Mouse (Mus musculus): ENCODE results near the gene Ric1. TPM values are rescaled to one million over a fixed set of nuclear protein-coding genes. Genes with fewer than 3 reads are reported as not detected.

The Ric1 gene
- polyA plus RNA-seq, 1 experiment from 2014 or later = 18.6 TPM

DNA sequence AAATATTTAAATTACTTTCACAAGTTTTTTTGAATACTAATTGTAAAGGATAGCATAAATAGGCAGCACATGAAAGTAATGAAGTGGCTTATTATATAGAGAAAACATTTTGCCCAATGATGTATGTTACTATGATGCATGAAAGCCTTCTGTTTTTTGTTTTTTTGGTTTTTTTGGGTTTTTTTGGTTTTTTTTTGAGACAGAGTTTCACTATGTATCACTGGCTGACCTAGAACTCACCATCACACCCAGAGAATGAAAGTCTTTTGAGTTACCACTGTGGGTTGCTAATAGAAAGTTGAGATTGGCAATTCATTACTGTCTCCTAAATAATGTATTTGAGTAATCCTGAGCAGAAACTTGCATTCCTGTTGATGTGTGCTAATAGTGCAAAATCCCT lies 4.8 kb downstream of the Ric1 start:
- Histone ChIP-seq H3K9ac (replicated peaks; ENCODE audit: low read depth) (no peak overlapping the region), H3K27me3 (replicated peaks; ENCODE audit: insufficient read depth, low read length) (no peaks in the 10 kb centered on the region), H3K9me3 (ENCODE audit: low read length) (no peaks in the 10 kb centered on the region), H3K4me3 (ENCODE audit: low read depth, low read length) (no peak overlapping the region), H3K27ac (ENCODE audit: low read length) (no peak overlapping the region), H3K4me1 (ENCODE audit: insufficient read depth, low read depth, low read length) (peaks cover 5% of the 10 kb centered on the region; the same call in 1 of the 2 replicates), H3K4me2 (replicated peaks; ENCODE audit: low read depth, low read length) (no peak overlapping the region), H3K36me3 (ENCODE audit: insufficient read depth, low read length) (no peaks in the 10 kb centered on the region)
- no peak for ATAC-seq
- no peak for DNase-seq (ENCODE audit: low spot score)
- TF ChIP-seq EP300 (IDR thresholded peaks at IDR 0.05) (no peak), CTCF (IDR thresholded peaks at IDR 0.05) (no peak)

DNA sequence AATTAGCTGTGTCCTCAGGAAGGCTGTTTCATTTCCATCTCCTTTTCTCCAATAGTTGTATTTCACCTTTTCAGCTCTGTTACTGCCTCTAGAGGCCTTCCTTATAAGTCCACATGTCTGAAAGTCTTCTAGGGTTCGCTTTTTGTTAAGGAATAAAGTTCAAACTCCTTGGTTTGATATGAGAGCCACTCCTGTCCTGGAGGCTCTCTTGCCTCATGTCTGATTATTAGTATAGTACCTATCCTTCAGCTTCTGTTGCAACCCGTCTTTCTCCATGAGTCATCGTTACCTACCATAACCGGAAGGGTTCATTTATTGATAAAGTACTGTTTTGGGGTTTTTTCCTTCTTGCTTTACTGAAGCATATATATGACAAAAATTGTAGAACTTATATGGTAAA lies 5.2 kb downstream of the Ric1 start:
- 82% methylated on average over 4 of the region's 4 CpGs for WGBS

DNA sequence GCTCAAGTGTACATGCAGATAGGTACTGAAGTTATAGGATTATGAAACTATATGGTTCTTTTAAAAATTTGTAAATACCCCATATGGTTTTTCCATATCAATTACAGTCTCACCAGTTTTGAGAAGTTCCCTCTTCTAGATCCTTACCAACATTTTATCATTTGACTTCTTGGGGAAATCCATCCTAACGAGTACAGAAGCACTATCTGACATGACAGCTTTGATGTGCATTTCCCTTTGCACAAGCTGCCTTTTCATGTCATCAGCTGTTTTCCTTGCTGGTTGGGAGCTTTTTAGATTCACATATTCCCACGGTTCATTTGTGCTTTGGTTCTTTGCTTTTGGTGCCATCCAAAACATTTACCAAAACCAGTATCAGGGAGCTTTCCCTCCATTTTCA lies 6.5 kb downstream of the Ric1 start:
- Histone ChIP-seq H3K4me1 (ENCODE audit: insufficient read depth, low read depth, low read length) (peaks cover 5% of the 10 kb centered on the region; the same call in 1 of the 2 replicates), H3K9me3 (ENCODE audit: low read length) (no peaks in the 10 kb centered on the region), H3K27ac (ENCODE audit: low read length) (no peak overlapping the region), H3K9ac (replicated peaks; ENCODE audit: low read depth) (no peak overlapping the region), H3K27me3 (replicated peaks; ENCODE audit: insufficient read depth, low read length) (no peaks in the 10 kb centered on the region), H3K4me3 (ENCODE audit: low read depth, low read length) (no peak overlapping the region), H3K36me3 (ENCODE audit: insufficient read depth, low read length) (no peaks in the 10 kb centered on the region), H3K4me2 (replicated peaks; ENCODE audit: low read depth, low read length) (no peak overlapping the region)
- no peak for DNase-seq (ENCODE audit: low spot score)
- WGBS = 88% methylated on average over 2 of the region's 2 CpGs
- ATAC-seq = no peak
- TF ChIP-seq EP300 (IDR thresholded peaks at IDR 0.05) (no peak), CTCF (IDR thresholded peaks at IDR 0.05) (no peak)

More for the DNA sequence above, 5.2 kb downstream of the Ric1 start:
- no peak for TF ChIP-seq EP300 (IDR thresholded peaks at IDR 0.05)
- no peak for TF ChIP-seq CTCF (IDR thresholded peaks at IDR 0.05)
- H3K4me3 ChIP-seq (ENCODE audit: low read depth, low read length) = no peak overlapping the region
- H3K4me2 ChIP-seq (replicated peaks; ENCODE audit: low read depth, low read length) = no peak overlapping the region
- no peak overlapping the region for H3K27ac ChIP-seq (ENCODE audit: low read length)
- no peak for ATAC-seq
- no peak for DNase-seq (ENCODE audit: low spot score)
- no peaks in the 10 kb centered on the region for H3K36me3 ChIP-seq (ENCODE audit: insufficient read depth, low read length)
- no peaks in the 10 kb centered on the region for H3K27me3 ChIP-seq (replicated peaks; ENCODE audit: insufficient read depth, low read length)
- H3K9ac ChIP-seq (replicated peaks; ENCODE audit: low read depth) = no peak overlapping the region
- H3K4me1 ChIP-seq (ENCODE audit: insufficient read depth, low read depth, low read length) = peaks cover 5% of the 10 kb centered on the region; the same call in 1 of the 2 replicates
- no peaks in the 10 kb centered on the region for H3K9me3 ChIP-seq (ENCODE audit: low read length)

DNA sequence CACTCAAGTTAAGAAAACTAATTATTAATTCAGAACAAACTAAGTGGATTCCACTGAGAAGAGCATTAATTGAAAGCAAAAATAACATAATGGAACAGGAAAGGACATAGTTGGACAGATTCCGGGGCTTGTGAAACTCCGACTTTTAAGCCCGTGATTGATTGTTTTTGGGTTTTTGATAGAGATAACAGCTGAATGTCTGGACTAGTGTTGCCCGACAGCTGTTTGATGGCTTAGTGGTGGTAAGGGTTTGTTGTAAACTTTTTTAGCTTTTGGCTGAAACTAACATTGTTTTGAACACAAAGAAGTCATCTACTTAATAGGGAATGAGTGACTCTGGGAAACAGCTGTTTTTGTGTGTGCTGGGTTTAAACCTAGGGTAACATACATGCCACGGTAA lies 11.9 kb downstream of the Ric1 start:
- 57% methylated on average over 5 of the region's 5 CpGs for WGBS
- peak; percentile 49 for DNase-seq (ENCODE audit: low spot score)

DNA sequence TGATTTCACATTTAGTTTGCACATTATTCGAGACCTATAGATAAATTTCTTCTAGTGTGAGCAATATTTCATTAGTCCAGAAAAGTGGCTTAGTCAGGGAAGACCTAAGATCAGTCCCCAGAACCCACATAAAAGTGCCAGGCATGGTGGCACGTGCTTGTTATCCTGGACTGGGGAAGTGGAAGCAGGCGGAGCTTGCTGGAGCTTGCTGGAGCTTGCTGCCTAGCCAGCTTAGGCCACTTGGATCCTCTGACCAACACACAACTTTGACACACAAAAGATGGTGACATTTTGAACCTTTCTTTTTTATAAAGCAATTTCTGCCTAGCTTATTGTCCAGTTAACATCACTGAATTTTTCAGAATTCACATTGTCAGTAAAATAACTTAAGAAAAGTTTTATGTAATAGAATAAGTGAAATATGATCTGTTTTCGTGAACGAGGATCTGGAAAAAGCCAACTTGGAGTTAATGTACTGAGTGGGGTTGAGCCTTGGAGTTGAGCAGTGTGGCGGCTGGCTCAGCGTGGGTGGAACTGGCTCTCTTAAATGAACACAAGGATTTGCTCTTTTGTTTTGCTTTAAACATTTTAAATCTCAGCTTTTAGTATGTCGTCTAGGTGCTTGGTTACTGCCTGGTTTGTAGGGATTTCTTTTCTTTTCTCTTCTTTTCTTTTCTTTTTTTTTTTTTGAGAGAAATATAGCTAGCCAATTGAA lies 20.3 kb downstream of the Ric1 start:
- H3K27me3 ChIP-seq (replicated peaks; ENCODE audit: insufficient read depth, low read length) = no peaks in the 10 kb centered on the region
- no peak overlapping the region for H3K27ac ChIP-seq (ENCODE audit: low read length)
- ATAC-seq = no peak
- 60% methylated on average over 8 of the region's 8 CpGs for WGBS
- no peaks in the 10 kb centered on the region for H3K36me3 ChIP-seq (ENCODE audit: insufficient read depth, low read length)
- TF ChIP-seq EP300 (IDR thresholded peaks at IDR 0.05) = no peak
- TF ChIP-seq CTCF (IDR thresholded peaks at IDR 0.05) = no peak
- H3K4me2 ChIP-seq (replicated peaks; ENCODE audit: low read depth, low read length) = no peak overlapping the region
- DNase-seq (ENCODE audit: low spot score) = no peak
- H3K9me3 ChIP-seq (ENCODE audit: low read length) = no peaks in the 10 kb centered on the region
- no peak overlapping the region for H3K9ac ChIP-seq (replicated peaks; ENCODE audit: low read depth)
- H3K4me3 ChIP-seq (ENCODE audit: low read depth, low read length) = no peak overlapping the region
- H3K4me1 ChIP-seq (ENCODE audit: insufficient read depth, low read depth, low read length) = no peaks in the 10 kb centered on the region

More for the DNA sequence above, 11.9 kb downstream of the Ric1 start:
- H3K36me3 ChIP-seq (ENCODE audit: insufficient read depth, low read length) = no peaks in the 10 kb centered on the region
- H3K9me3 ChIP-seq (ENCODE audit: low read length) = no peaks in the 10 kb centered on the region
- H3K4me2 ChIP-seq (replicated peaks; ENCODE audit: low read depth, low read length) = no peak overlapping the region
- TF ChIP-seq EP300 (IDR thresholded peaks at IDR 0.05) (no peak), CTCF (IDR thresholded peaks at IDR 0.05) (no peak)
- H3K27ac ChIP-seq (ENCODE audit: low read length) = no peak overlapping the region
- H3K27me3 ChIP-seq (replicated peaks; ENCODE audit: insufficient read depth, low read length) = no peaks in the 10 kb centered on the region
- peak; percentile 68 for ATAC-seq
- no peak overlapping the region for H3K9ac ChIP-seq (replicated peaks; ENCODE audit: low read depth)
- H3K4me1 ChIP-seq (ENCODE audit: insufficient read depth, low read depth, low read length) = no peaks in the 10 kb centered on the region
- no peak overlapping the region for H3K4me3 ChIP-seq (ENCODE audit: low read depth, low read length)

DNA sequence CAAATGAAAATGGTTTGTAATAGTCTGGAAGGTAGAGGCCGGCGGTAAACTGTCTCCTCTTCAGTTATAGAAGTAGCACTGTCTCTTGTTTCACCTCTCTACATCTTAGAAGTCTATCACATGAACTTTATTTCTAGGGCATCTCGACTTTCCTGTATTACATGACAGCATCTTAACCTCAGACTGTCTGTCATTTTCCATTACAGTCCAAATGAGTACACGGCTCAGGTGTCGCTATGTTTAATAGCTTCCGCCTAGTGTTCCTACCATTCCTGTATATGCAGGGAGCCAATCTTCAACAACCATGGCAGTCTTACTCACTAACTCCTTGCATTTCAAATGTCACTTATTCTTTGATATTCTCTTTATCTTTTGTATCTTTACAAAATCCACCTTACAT lies 21.9 kb downstream of the Ric1 start:
- no peak for ATAC-seq

More for the DNA sequence above, 21.9 kb downstream of the Ric1 start:
- no peak for DNase-seq (ENCODE audit: low spot score)
- no peaks in the 10 kb centered on the region for H3K27me3 ChIP-seq (replicated peaks; ENCODE audit: insufficient read depth, low read length)
- H3K9ac ChIP-seq (replicated peaks; ENCODE audit: low read depth) = no peak overlapping the region
- no peak for TF ChIP-seq CTCF (IDR thresholded peaks at IDR 0.05)
- H3K36me3 ChIP-seq (ENCODE audit: insufficient read depth, low read length) = no peaks in the 10 kb centered on the region
- H3K9me3 ChIP-seq (ENCODE audit: low read length) = no peaks in the 10 kb centered on the region
- no peak overlapping the region for H3K27ac ChIP-seq (ENCODE audit: low read length)
- 92% methylated on average over 6 of the region's 6 CpGs for WGBS
- no peak overlapping the region for H3K4me2 ChIP-seq (replicated peaks; ENCODE audit: low read depth, low read length)
- no peak overlapping the region for H3K4me3 ChIP-seq (ENCODE audit: low read depth, low read length)
- H3K4me1 ChIP-seq (ENCODE audit: insufficient read depth, low read depth, low read length) = no peaks in the 10 kb centered on the region
